Mouse (Mus musculus) layer of hippocampus, adult 11-12 months (tissue): ENCODE measurements at regions not wholly inside any gene's neighbourhood (a gene's known extent, or its start where the extent isn't known, plus 50 kb on each side); places are given as distances from the start of the nearest gene placed in this dataset.

Experiments used
- DNase-seq: peaks from one replicate; pipeline ENCODE4 v3.0.0; 2022; ENCODE audit warnings: low spot score

DNA sequence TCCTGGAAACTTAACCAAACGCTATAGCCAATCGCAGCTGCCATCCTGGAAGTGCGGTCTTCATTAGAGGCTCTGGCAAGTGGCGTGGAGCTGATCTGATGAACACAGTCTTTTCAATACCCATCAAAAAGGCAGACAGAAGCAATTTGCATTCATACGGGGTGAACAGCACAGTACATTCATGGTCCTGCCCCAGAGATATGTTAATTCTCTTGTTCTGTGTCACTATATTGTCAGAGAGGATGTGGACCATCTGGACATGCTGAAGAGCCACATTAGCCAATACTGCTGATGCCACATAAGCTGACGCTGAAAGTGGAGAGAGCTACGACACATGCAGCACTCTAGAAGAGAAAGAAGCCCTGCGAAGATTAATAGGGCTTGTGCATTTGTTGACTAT is 267.6 kb downstream of the Pmp22 start:
- DNase-seq, result no peak

DNA sequence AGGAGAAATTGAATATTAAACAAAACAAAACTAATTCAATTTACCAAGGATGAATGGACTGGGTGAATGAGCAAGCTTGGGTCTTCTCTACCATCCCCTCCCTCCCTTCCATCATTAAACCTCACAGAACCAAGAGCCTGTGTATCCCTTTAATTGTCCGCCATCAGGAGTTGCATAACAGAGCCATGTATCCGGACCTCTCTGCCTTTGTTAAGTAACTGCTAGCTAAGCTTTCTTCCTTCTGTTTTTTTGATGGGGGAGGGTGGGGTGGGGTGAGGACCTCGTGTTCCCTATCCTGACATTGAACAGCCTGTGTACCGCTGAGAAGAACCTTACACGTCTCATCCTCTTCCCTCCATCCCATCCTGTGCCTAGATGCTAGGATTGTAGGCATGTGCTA is 274.0 kb downstream of the Pmp22 start:
- DNase-seq, result no peak

DNA sequence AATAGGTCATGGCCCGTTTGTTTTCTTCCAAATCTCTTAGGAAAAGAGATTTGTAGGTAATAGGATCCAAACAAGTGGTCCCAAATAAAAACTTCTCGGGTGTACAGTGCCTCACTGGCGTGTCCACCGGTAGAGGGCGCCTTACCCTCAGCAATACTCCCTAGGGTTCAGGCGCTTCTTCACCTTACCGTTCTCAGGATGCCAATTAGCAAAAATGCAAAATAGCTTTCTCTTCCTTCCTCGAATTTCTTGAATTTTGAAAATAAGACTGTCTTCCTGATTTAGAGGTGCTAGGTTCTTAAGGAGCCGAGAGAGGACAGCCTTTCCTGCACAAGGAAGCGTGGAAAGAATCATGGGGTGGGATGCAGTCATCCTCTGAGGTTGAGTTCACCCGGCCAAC is 275.9 kb downstream of the Pmp22 start:
- DNase-seq, result peak; percentile 73

DNA sequence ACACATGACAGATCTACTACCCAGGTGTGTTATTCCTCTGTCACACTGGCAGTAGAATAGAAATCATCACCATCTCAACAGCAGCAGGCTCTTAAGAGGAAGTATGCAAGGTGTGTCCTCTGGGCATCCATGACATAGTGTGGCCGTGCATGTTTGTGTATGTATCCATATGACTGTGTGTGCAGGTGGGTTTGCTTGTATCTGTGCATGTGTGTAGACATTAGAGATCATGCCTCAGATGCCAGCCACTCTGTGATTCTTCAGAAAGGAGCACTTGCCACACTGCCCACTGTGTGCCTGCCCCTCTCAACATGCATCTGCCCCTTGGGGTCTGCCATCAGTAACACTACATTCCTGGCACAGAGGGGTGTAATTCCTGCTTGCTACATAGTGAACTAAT is 280.6 kb downstream of the Pmp22 start:
- DNase-seq, result no peak

DNA sequence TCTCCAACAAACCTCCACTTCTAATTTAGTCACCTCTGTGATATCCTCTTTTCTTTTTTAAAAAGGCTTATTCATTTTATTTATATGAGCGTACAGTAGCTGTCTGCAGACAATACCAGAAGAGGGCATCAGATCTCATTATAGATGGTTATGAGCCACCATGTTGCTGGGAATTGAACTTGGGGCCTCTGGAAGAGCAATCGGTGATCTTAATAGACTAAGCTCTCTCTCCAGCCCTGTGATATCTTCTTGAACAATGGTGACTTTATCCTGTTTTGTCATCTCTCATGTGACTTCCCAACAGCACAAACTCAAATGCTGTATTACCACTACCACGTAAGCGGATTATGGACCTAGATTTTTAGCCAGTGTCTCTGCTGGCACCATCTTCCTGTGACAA is 282.1 kb downstream of the Pmp22 start:
- DNase-seq, result no peak

DNA sequence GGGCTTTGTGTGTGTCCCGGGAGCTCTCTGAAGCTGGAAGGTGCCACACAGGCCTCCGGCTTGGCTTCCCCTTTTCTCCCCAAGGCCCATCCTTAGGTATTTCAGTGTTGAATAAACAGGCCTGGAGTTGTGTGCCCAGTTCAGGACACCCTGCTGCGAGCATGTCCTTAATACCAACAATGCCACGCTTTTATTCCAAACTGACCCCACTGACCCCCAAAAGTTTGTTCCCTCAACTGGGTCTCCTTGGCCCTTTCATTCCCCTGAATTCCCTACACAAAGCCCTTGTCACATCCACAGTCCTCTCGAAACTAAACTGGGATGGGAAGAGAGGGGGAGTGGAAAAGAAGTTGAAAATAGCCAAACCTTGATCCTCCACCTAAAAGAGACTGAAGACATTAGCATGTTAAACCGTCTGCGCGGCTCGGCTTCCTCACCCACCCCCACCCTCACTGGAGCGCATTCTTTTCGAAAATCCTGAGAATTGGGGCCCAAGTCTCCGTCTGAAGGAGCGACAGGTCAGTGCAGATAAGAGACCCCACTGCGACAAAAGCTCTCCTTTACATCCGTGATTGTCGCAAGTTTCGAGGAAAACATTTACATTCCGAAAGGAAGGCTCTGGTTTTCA is 283.7 kb downstream of the Pmp22 start:
- DNase-seq, result no peak

DNA sequence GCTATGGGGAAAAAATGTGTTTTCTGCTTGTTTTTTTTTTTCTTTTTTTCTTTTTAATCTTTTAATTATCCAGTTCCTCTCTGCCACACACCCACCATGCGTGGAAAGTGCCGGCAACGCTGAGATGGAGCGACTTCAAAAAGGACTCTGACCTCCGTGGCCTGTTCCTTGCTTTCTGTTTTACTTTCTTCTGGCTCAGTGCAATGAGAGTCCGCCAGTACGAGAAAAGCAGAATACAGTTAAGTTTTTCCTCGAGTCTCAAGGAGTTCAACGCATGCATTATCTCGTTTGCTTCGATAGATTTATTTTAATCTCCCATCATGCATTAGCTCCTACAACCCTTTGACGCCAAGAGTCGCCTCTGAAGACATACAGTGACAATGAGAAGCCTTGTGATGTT is 284.3 kb downstream of the Pmp22 start:
- no peak for DNase-seq

DNA sequence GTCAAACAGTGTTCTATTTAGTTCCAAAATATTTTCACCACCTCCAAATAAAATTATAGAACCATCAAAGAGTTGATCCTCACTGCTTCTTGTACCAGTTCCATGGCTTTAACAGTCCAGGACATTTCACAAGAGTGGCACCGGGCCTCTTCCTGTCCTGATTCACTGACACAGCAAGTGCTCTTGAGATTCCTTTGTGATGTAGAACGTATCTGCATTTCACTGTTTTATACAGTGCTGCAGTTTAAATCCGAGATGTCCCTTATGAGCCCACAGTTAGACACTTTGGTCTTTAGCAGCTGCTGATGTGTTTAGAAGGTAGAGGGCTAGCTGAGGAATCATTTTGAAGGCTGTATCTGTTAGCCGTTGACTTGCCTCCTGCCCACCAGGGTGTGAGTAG is 284.8 kb downstream of the Pmp22 start:
- no peak for DNase-seq

DNA sequence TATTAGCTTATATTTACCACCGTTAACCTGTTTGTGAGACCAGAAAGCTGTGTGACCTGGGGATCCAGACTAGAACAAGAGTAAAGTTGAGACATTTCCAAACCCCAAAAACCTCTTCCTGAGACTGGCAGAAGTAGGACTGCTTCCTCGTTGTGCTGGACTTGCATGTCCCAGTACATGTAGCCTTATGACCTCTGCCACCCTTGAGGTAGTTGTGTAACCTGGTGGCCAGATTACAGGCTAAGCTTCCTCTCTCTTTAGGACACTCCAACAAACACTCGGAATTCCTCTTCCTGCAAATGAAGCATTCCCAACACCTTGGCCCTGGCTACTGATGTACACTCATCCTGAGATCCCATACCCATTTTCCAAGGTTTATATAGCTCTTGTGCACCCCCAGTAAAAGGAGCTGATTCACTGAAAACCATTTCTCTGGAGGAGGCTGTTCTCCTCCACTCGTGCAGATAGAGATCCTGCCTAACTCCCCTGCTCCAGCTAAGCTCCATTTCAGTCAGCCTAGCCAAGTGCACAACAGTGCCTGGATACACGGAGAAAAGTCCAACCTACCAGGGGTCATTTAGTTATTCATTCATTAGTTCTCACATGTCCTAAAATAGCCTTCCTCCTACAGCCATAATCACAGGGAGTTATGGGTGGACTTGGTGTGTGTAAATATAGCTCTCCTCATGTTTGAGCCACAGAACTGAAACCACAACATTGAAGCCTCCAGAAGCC is 289.4 kb downstream of the Pmp22 start:
- no peak for DNase-seq

DNA sequence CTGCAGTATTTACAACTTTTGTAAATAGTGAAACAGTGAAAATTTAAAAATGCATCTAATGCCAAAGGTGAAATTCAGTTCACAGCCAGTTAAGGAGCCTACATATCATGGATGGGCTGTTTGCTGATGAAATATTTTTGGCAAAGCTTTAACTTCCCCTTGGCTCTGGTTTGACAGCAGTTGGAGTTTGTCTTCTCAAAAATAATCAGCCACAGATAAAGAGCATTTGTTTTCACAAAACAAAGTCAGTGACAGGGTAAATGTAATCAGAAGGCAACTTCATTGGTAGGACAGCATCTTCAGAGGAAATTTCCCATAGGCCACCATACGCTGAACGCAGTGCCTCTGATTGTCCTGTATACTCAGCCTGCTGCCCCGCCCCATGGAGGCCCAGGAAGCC is 291.6 kb downstream of the Pmp22 start:
- DNase-seq, result no peak

DNA sequence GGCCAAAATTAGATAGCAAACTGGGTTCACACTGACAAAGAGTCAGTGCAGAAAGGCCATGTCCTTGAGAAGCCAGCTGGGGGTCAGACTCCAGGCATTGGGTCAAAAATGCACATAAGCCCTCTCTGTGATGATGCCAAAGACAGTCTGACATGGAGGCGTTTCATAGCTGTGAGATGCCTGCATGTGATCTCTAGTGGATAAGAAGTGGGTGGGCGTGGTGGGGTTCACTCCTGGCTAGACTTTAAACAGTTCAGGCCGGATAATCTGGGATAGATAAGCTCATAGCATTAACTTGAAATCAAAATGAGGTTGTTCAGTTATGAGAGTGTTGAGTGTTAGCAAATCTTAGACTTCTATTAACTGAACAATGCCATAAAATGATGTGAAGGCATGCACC is 293.3 kb downstream of the Pmp22 start:
- DNase-seq, result no peak

DNA sequence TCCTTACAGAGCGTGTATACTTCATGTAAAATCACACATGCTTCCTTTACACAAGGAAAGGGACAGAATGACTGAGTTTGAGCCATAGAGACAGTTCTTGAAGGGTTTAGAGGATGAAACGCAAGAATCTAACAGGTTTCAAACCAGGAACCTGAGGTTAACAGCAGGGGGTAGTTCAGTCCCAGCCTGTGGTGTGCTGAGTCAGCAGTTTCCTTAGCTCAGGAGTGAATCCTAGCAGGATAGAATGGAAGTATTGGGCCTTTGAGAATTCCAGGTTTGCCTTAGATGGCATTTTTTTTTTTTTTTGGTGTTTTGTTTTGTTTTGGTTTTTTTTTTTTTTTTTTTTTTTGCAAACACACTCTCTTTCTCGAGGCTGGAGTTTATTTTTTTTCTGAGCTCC is 295.5 kb downstream of the Pmp22 start:
- DNase-seq, result no peak

DNA sequence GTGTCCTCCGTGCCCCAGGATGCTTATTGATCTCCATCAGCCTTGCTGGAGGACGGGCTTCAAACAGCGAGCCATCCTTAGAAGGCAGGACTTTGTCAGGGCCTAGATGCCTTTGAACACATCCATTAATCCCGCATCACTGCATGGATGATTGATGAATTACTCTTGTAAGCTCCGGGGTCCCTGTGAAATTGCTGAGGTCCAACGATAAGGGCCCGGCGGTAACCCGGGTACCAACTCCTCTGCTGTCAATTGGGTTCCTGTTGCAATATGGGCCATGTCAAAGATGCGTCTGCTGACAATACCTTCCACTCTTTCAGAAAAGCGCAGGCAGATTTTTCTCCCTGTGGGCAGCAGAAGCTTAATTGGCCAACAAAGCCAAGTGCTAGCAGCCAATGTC is 297.0 kb downstream of the Pmp22 start:
- DNase-seq, result no peak

DNA sequence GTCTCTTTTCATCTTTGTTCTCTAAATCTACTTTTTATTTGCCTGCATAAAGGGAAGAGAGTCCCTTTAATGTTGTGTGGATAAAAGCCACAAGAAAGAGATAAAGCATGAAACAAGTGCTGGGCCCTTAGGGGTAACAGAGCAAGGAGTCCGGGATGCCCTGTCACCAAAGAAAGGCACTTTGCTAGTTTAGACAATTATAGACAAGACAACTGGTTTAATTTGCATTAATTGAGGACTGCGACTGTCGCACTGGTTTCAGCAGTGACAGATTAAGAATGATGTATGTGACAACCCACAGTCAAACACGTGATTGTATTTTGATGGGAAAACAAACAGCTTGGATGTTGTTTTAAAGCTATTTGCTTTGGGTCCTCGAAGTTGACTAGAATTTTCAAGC is 325.0 kb downstream of the Pmp22 start:
- no peak for DNase-seq

DNA sequence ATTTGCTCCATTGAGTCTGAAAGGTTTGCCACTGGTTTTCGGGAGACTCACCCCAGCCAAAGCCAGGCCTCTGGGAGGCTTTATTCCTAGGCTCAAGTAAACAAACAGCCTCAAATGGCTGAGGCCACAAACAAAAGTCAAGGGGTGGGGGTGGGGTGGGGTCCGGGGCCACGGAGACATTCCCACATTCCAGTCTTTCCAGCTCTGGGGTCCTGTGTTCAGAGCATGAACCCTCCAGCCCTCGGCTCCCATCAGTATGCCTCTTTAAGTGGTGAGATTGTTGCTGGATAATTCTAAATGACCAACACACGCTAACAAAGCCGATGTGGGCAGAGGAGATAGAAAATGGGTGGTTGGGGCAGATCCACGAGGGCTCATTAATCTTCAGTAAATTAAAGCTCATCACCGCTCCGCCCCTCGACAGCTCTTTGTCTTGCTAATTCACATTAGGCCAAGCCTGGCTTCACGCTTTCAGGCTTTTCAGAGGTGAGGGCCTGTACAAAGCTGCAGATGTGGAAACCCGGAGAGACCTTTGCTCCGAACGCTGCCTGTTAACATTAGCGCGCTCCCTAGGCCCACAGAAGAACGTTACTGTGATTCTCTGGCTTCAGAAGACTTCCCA is 326.2 kb downstream of the Pmp22 start:
- DNase-seq, result no peak

DNA sequence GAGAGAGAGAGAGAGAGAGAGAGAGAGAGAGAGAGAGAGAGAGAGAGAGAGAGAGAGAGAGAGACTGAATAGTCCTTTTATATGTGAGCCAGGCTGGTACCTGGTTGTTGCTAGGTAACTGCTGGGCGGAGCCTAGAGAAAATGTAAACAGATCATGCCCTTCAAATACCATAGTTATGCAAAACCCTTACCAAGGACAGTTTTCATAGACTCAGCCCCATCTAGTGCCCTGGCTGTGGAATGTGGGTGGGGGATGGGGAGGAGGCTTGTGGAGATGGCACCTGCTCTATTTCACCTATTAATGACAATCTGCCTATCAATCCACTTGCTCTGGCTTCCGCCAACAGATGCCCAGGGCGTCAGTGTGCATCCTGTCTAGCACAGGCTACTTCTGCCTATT is 327.6 kb downstream of the Pmp22 start:
- no peak for DNase-seq

DNA sequence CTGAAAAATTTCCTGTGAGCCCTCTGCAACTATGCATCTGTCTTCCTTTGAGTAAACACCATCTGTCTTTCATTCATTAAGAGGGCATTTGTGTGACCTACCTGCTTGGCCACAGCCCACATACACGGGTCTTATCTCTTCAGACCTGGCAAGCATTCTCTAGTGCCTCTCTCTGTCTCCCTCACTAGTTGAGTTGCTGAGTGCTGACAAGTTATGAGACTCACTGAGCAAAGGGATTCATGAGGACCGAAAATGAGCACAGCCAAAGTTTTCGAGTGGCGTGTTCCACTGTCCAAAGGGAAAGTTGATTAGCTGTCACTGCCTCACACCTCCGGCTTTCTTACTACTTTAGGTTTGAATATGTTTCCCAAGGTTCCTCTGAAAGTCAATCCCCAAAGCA is 328.5 kb downstream of the Pmp22 start:
- DNase-seq, result no peak

DNA sequence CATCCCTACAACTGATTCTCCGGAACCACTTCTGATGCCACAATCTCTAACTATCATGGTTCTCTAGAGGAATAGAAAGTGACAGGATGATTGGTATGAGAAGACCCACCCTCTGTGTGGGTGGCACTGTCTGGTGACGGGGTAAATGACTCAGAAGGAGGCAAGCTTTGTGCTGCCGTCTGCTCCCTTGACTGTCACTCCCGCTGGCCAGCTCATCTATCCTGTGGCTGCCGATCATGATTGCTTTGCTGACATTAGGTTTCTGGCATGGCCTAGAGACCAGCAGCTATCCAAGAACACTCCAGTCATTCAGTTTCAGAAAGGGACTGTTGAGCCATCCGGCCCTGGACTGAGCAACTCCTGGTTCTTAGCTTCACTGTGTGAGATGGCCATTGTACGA is 331.4 kb downstream of the Pmp22 start:
- DNase-seq, result no peak

DNA sequence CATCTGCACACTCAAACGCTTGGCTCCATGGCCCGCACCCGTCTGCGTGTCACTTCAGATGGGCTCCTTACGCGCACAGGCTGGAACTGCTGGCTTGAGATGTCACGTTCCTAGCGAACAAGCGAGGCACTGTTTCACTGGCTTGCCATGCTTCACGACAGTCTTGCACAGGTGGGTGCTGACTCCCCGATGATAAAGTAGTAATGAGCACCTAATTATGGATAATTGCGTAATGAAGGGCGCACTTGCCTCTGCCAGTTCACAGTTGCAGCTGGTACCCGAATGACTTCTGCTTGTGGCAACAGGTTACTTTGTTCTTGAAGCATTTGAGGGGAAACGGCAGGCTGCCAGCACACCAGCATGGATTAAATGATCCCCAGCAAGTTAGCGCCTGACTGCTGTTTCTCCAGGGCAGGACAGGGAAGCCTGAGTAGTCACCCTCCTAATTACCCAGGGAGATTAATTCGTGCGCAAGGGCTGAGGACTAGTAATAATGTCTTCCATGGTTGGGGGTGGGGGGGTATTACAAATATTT is 335.1 kb downstream of the Pmp22 start:
- no peak for DNase-seq

DNA sequence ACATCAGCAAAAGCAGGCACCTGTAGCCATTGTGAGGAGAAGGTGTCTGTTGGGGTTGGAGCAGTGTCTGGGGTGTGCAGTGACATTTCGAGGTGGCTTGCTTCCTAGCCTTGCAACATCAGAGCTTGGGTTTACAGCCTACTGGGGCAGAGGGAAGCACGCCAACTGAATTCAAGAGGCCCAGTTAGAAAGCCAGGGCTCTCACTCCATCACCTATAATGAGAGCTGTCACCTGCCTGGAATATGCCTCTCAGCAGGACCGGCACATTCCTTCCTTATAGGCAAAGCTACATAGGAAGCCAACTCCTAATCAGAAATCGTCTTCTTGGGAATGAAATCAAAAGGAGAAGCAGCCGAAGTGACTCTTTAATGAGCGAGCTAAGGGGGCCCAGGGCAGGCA is 337.2 kb downstream of the Pmp22 start:
- no peak for DNase-seq

DNA sequence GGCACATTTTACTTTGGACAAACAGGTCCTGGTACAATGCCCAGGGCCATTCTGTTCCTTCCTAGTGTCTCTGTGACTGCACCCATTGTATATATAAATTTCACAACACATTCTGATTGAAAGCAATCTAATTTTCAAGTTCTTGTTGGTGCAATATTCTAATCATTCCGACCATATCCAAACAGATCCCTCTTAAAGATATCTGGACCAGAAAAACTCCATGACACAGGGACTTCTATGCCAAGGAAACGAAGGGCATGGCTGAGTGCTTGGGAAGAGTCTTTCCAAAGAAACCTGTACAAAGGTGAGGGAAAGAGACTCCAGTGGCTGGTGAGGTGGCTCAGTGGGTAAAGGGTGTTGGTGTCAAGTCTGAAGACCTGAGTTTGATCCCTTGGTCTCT is 337.8 kb downstream of the Pmp22 start:
- no peak for DNase-seq

DNA sequence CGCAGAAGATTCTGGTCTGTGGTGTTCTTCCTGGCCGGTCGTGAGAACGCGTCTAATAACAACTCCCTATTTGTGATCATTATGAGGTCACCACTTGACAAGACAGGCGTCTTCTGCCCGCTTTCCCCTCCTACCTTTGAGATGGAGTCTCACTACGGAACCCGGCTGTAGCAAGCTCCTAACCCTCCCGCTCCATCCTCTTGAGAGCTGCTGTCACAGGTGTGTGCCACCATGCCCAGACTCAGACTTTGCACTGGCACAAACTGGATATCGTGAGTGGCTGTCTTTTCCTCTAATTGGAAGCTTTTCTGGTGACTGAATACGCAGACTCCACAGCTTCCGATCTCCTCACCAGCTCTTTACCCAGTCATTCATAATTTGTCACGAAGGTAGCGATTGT is 346.0 kb downstream of the Pmp22 start:
- no peak for DNase-seq

DNA sequence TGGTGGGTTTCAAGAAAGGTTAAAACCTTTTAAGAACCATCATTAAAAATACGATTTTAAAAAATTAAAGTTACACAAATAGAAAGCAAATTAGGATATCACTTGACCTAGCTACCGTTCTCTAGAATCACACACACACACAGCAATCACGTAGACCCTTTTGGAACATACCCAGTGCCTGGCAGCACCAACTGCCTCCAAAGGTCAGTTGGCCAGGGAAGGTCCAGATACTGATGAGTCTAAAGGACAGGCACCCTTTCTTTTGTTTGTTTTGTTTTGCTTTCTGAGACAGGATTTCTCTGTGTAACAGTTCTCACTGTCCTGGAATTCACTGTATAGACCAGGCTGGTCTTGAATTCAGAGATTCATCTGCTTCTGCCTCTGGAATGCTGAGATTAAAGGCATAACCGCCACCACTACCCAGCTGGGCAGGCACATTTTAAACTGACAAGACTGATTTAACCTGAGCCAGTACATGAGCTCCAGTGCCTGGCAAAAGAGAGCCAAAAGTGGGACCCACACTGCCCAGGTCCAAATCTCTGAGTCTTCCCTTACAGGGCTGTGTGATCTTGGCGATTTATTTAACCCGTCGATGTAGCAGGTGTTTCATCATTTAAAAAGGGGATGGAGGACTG is 353.0 kb downstream of the Pmp22 start:
- no peak for DNase-seq
